28 mouse cellular contexts compared by ENCODE assay signal in genomic region chr2:14710247-14710646, GRCm38 (mm10).
"Had no signal": no experiment of that assay in that cellular context is flagged by ENCODE, and none has a peak within 500 bp of the region (broad histone marks: within the 10 kb centered on the region; RNA-seq: fewer than 3 reads in every experiment).

No protein-coding gene starts in this region.

- H3K27ac ChIP-seq: embryonic facial prominence, embryonic 10.5 days; embryonic facial prominence, embryonic 12.5 days; embryonic facial prominence, embryonic 13.5 days; embryonic facial prominence, embryonic 15.5 days; forebrain, embryonic 10.5 days; forebrain, embryonic 12.5 days; forebrain, embryonic 13.5 days; forebrain, embryonic 15.5 days; gastrocnemius, adult 2 months had no signal

- H3K36me3 ChIP-seq: embryonic facial prominence, embryonic 10.5 days; embryonic facial prominence, embryonic 12.5 days; embryonic facial prominence, embryonic 13.5 days; embryonic facial prominence, embryonic 15.5 days; forebrain, embryonic 10.5 days; forebrain, embryonic 12.5 days; forebrain, embryonic 15.5 days had no signal

- H3K4me1 ChIP-seq: embryonic facial prominence, embryonic 10.5 days; embryonic facial prominence, embryonic 12.5 days; embryonic facial prominence, embryonic 13.5 days; embryonic facial prominence, embryonic 15.5 days; forebrain, embryonic 10.5 days; forebrain, embryonic 12.5 days; forebrain, embryonic 13.5 days; forebrain, embryonic 15.5 days had no signal

- H3K9me3 ChIP-seq: embryonic facial prominence, embryonic 10.5 days; embryonic facial prominence, embryonic 12.5 days; embryonic facial prominence, embryonic 13.5 days; embryonic facial prominence, embryonic 15.5 days; forebrain, embryonic 10.5 days; forebrain, embryonic 12.5 days; forebrain, embryonic 13.5 days; forebrain, embryonic 15.5 days had no signal

- H3K4me3 ChIP-seq: embryonic facial prominence, embryonic 10.5 days; embryonic facial prominence, embryonic 12.5 days; embryonic facial prominence, embryonic 13.5 days; embryonic facial prominence, embryonic 15.5 days; erythroblast, embryonic 14.5 days; forebrain, embryonic 10.5 days; forebrain, embryonic 12.5 days; forebrain, embryonic 13.5 days; forebrain, embryonic 15.5 days; gastrocnemius, adult 2 months had no signal

- DNase-seq: cerebellum, adult 18-20 months; cerebellum, adult 2 months; cerebellum, adult 8-10 months; cerebellum, adult 9-10 months; cerebellum, adult 9-11 months; cerebellum, postnatal 10 days; cerebellum, postnatal 14 days; cerebellum, postnatal 25 days; cerebellum, postnatal 36 days; embryo, embryonic 11 days; forebrain, postnatal 0 days; gastrocnemius, adult 2 months; gastrocnemius, postnatal 10 days; gastrocnemius, postnatal 14 days; gastrocnemius, postnatal 25 days; gastrocnemius, postnatal 36 days; heart, adult 18-20 months had no signal

- H3K27me3 ChIP-seq: embryonic facial prominence, embryonic 12.5 days; embryonic facial prominence, embryonic 13.5 days; embryonic facial prominence, embryonic 15.5 days; forebrain, embryonic 12.5 days; forebrain, embryonic 13.5 days; forebrain, embryonic 15.5 days had no signal

- ATAC-seq: forebrain, embryonic 13.5 days; forebrain, embryonic 14.5 days; forebrain, embryonic 15.5 days; forebrain, embryonic 16.5 days; forebrain, postnatal 0 days had no signal

- H3K4me2 ChIP-seq: embryonic facial prominence, embryonic 12.5 days; embryonic facial prominence, embryonic 13.5 days; embryonic facial prominence, embryonic 15.5 days; forebrain, embryonic 12.5 days; forebrain, embryonic 13.5 days; forebrain, embryonic 15.5 days had no signal

- H3K9ac ChIP-seq: embryonic facial prominence, embryonic 12.5 days; embryonic facial prominence, embryonic 13.5 days; embryonic facial prominence, embryonic 15.5 days; forebrain, embryonic 12.5 days; forebrain, embryonic 13.5 days; forebrain, embryonic 15.5 days; forebrain, postnatal 0 days had no signal
